Mouse (Mus musculus): ENCODE results near the gene Rnf114. TPM values are rescaled to one million over a fixed set of nuclear protein-coding genes. Genes with fewer than 3 reads are reported as not detected.

Rnf114 gene
- total RNA-seq, 2 experiments from 2014 or later = 31.5 to 34.3 TPM

DNA sequence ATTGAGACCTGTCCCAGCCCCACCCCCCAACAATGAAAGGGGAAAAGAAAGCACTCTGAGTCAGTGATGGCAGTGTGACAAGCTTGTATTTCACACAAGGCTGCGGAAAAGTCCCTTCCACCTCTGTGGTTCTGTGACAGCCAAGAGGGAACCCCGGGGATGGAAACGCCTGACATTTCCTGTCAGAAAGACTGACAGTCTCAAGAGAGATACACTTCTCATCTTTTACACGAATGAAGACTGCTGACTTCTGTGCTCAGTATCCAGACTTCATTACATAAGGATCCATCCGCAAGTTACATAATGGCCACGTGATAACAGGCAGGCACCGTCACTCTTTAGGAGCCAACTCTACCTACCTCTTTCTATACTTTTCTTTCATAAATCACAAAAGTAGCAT lies 4.0 kb downstream of the Rnf114 start:
- DNase-seq (ENCODE audit: extremely low spot score in 1 of 2, low spot score in 2 of 2) = no peak
- intact Hi-C loops (cut with DNase I) = no loop called here

GRCm38 (mm10) chr2:167497272-167497671 lies 4.8 kb downstream of the Rnf114 start:
- DNase-seq (ENCODE audit: extremely low spot score in 1 of 2, low spot score in 2 of 2) = no peak
- intact Hi-C loops (cut with DNase I) = no loop called here

- peak in 1 of 2 experiments; percentile 26 for DNase-seq (ENCODE audit: extremely low spot score in 1 of 2, low spot score in 2 of 2)
- intact Hi-C loops (cut with DNase I) = no loop called here
These were observed 10.3 kb downstream of the Rnf114 start for GRCm38 (mm10) chr2:167502554-167503252.

- peak; percentile 79 to 94 for DNase-seq (ENCODE audit: extremely low spot score in 1 of 2, low spot score in 2 of 2)
- intact Hi-C loops (cut with DNase I) = no loop called here
These were observed 10.9 kb downstream of the Rnf114 start for GRCm38 (mm10) chr2:167503253-167503895.

- peak in 1 of 2 experiments; percentile 70 for DNase-seq (ENCODE audit: extremely low spot score in 1 of 2, low spot score in 2 of 2)
- intact Hi-C loops (cut with DNase I) = no loop called here
These were observed 11.5 kb downstream of the Rnf114 start for GRCm38 (mm10) chr2:167503896-167504349.

DNA sequence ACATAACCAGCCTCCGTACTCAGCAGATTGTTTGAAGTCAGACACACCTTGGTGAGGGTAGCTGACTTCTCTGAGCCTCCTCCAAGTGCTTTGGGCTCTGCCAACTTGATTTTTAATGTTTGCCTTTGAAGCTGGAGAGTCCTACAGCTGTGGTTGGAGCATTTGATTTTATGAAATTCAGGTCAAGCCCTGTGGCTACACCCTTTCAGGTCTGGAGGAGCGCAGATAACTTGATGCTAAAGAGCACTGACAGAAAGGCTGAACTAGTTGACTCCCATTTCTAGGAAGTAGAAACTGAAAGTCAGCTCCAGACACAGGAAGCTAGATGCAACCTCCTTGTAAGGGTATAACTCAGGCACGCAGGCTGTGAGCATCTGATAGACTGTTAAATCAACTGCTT lies 12.7 kb downstream of the Rnf114 start:
- intact Hi-C loops (cut with DNase I) = no loop called here
- DNase-seq (ENCODE audit: extremely low spot score in 1 of 2, low spot score in 2 of 2) = peak in 1 of 2 experiments; percentile 7

DNA sequence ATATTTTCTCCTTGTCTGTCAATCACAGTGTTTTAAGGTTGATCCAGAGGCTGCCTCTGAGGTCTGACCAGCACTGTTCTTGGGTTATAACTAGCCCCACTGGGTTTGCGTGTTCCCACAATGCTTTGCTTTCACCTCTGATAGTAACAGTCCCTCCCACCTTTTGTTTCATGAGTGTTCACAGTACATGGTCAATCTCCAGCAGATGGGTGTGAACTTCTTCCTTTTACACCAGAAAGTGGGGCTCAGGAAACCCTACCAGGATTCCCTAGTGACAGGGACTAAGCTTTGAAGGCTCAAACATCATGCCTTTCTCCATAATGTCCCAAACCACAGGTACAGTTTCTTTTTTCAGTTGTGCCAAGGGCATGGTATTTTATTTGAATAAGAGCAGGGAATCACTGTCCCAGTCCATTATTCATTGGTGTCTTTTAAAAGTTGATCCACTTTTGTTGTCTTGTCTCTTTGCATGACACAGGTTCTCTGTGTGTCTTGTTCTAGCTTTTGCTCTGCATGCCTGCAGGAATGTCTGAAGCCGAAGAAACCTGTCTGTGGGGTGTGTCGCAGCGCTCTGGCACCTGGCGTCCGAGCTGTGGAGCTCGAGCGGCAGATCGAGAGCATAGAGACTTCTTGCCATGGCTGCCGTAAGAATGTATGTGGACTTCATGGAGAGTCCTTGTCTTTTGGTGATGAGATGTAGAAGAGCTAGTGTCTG lies 14.3 kb downstream of the Rnf114 start:
- intact Hi-C loops (cut with DNase I) = no loop called here
- DNase-seq (ENCODE audit: extremely low spot score in 1 of 2, low spot score in 2 of 2) = peak in 1 of 2 experiments; percentile 10

DNA sequence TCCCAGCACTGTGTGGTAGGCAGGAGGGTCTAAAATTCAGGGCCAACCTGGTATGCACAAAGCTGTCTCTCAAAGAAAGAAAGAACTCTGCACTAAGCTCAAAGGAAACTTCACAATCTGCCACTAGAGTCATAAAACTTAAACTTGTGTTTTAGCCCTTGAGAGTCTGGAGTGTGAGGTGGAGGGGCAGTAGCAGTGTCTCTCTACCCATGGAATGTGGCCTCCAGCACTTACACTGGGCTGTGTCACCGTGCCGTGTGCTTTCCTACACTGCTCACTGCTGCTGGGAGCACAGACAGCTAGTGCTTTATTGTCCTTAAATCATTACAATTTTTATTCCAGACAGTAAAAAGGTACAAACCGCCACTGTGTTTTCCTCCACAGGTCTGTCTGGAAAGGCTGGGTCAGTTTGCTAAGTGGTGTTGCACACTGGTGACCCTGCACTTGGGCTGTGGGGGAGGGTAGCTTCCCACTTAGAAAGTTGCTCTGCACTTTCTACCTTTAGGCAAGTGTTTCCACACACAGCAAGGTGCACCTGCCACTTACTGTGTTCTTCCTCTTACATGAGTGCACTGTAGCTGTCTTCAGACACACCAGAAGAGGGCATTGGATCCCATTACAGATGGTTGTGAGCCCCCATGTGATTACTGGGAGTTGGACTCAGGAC lies 15.4 kb downstream of the Rnf114 start:
- intact Hi-C loops (cut with DNase I) = no loop called here
- DNase-seq (ENCODE audit: extremely low spot score in 1 of 2, low spot score in 2 of 2) = no peak

- intact Hi-C loops (cut with DNase I) = no loop called here
- no peak for DNase-seq (ENCODE audit: extremely low spot score in 1 of 2, low spot score in 2 of 2)
These were observed 16.1 kb downstream of the Rnf114 start for GRCm38 (mm10) chr2:167508569-167508968.

GRCm38 (mm10) chr2:167510485-167510884 lies 18.0 kb downstream of the Rnf114 start:
- DNase-seq (ENCODE audit: extremely low spot score in 1 of 2, low spot score in 2 of 2) = no peak
- intact Hi-C loops (cut with DNase I) = no loop called here

DNA sequence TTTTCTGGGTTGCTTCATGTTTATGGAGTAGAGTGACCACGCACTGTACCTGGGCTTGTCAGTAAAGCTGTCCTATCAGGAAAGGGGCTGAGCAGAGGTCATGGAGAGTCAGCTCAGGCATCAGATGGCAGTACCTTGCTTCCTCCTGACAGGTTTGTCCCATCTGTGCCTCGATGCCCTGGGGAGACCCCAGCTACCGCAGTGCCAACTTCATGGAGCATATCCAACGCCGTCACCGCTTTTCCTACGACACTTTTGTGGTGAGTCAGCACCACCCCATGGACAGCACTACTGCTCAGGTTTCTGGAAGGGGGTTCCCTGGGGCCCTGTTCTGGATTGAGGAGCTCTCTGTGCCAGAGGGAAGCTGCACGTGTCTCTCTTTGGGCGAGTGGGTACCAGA lies 19.9 kb downstream of the Rnf114 start:
- no peak for DNase-seq (ENCODE audit: extremely low spot score in 1 of 2, low spot score in 2 of 2)
- intact Hi-C loops (cut with DNase I) = no loop called here

DNA sequence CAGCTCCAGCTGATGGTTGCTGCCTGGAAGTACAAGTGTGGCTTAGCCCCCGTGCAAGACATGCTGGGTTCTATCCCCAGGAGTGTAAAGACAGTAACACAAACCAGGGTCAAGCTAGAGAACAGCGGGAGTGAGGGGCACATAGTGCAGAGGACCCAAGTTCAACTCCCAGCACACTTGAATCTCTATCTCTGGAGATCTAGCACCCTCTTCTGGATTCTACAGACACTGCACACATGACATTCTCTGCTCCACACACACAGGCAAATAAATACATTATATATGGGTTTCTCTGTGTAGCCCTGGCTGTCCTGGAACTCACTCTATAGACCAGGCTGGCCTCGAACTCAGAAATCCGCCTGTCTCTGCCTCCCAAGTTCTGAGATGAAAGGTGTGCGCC lies 20.5 kb downstream of the Rnf114 start:
- no peak for DNase-seq (ENCODE audit: extremely low spot score in 1 of 2, low spot score in 2 of 2)

GRCm38 (mm10) chr2:167514641-167515040 lies 22.2 kb downstream of the Rnf114 start:
- intact Hi-C loops (cut with DNase I) = no loop called here
- peak in 1 of 2 experiments; percentile 15 for DNase-seq (ENCODE audit: extremely low spot score in 1 of 2, low spot score in 2 of 2)

More for the DNA sequence above, 20.5 kb downstream of the Rnf114 start:
- intact Hi-C loops (cut with DNase I) = no loop called here

DNA sequence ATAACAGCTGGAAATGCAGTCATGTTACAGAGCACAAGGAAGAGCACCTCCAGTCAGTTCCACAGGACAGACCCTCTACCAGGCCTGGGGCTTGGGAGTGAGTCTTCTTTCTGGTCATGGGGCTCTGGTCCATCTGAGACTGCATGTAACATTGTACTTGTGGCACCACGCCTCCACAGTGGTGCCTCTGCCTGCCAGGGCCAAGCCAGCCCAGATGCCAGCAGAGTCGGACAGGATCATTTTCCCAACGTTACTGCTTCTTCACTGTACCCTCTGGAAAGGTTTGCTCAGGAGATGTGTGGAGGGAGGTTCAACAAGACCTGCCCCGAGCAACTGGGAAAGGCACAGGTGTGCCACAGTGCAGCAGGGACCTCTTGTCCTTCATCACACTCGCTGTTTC lies 23.2 kb downstream of the Rnf114 start:
- intact Hi-C loops (cut with DNase I) = no loop called here
- peak in 1 of 2 experiments; percentile 6 for DNase-seq (ENCODE audit: extremely low spot score in 1 of 2, low spot score in 2 of 2)

DNA sequence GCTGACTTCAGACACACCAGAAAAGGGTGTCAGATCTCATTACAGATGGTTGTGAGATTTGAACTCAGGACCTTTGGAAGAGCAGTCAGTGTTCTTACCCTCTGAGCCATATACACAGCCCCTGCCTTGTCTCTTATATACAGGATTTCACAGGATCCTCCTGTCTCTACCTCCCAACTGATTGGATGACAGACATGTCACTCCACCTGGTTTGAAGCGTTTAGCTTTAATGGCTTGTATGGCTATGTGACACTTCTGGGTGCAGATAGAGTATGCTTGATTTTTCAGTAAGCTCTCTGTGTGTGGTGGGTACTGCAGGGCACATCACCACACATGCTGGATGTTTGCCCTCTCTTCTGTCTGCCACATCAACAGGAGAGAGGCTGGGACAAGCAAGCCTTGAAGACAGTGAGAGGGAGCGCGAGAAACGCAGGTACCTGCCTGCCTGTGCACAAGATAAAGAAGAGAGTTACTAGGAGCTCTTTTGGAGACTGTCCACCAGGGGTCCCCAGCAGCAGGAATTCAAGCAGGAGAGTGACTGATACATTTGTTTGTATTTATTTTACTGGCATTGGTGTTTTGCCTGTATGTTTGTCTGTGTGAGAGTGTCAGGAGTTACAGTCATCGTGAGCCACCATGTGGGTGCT lies 27.3 kb downstream of the Rnf114 start:
- intact Hi-C loops (cut with DNase I) = no loop called here
- peak in 1 of 2 experiments; percentile 24 for DNase-seq (ENCODE audit: extremely low spot score in 1 of 2, low spot score in 2 of 2)

- intact Hi-C loops (cut with DNase I) = no loop called here
- peak in 1 of 2 experiments; percentile 49 for DNase-seq (ENCODE audit: extremely low spot score in 1 of 2, low spot score in 2 of 2)
These were observed 35.8 kb downstream of the Rnf114 start for GRCm38 (mm10) chr2:167528278-167528677.

GRCm38 (mm10) chr2:167529935-167530513 lies 37.6 kb downstream of the Rnf114 start:
- intact Hi-C loops (cut with DNase I) = loop anchor here (10.0 kb wide), 1 partner anchor 365 kb away; no protein-coding TSS in a partner anchor

GRCm38 (mm10) chr2:167530536-167530935 lies 38.1 kb downstream of the Rnf114 start:
- peak in 1 of 2 experiments; percentile 11 for DNase-seq (ENCODE audit: extremely low spot score in 1 of 2, low spot score in 2 of 2)

More at GRCm38 (mm10) chr2:167529935-167530513, 37.6 kb downstream of the Rnf114 start:
- peak in 1 of 2 experiments; percentile 11 for DNase-seq (ENCODE audit: extremely low spot score in 1 of 2, low spot score in 2 of 2)

More at GRCm38 (mm10) chr2:167530536-167530935, 38.1 kb downstream of the Rnf114 start:
- intact Hi-C loops (cut with DNase I) = loop anchor here (10.0 kb wide), 1 partner anchor 364 kb away; no protein-coding TSS in a partner anchor
